15 mouse cellular contexts compared by ENCODE assay signal in genomic region chr8:38861436-38861835, GRCm38 (mm10).
"Had no signal": no experiment of that assay in that cellular context is flagged by ENCODE, and none has a peak within 500 bp of the region (broad histone marks: within the 10 kb centered on the region; RNA-seq: fewer than 3 reads in every experiment).

No protein-coding gene starts in this region.

- H3K4me1 ChIP-seq: kidney, embryonic 15.5 days; limb, embryonic 15.5 days; liver, embryonic 12.5 days; megakaryocyte, embryonic 14.5 days; midbrain, embryonic 15.5 days; neural tube, embryonic 12.5 days had no signal

- H3K27me3 ChIP-seq: kidney, embryonic 15.5 days; limb, embryonic 15.5 days; liver, embryonic 12.5 days; megakaryocyte, embryonic 14.5 days; midbrain, embryonic 15.5 days; neural tube, embryonic 12.5 days had no signal

- DNase-seq: kidney, adult 2 months; kidney, postnatal 14 days; lung, embryonic 14.5 days; lung, postnatal 10 days; right cerebral cortex, postnatal 25 days; thymus, adult 2 months; thymus, postnatal 25 days had no signal

- H3K36me3 ChIP-seq: kidney, embryonic 15.5 days; limb, embryonic 15.5 days; liver, embryonic 12.5 days; midbrain, embryonic 15.5 days; neural tube, embryonic 12.5 days had no signal

- H3K27ac ChIP-seq: kidney, embryonic 15.5 days; limb, embryonic 15.5 days; liver, embryonic 12.5 days; macrophage; midbrain, embryonic 15.5 days; neural tube, embryonic 12.5 days; stomach, postnatal 0 days had no signal

- H3K9me3 ChIP-seq: kidney, embryonic 15.5 days; limb, embryonic 15.5 days; liver, embryonic 12.5 days; megakaryocyte, embryonic 14.5 days; midbrain, embryonic 15.5 days; neural tube, embryonic 12.5 days had no signal

- H3K4me3 ChIP-seq: kidney, embryonic 15.5 days; limb, embryonic 15.5 days; liver, embryonic 12.5 days; megakaryocyte, embryonic 14.5 days; midbrain, embryonic 15.5 days; neural tube, embryonic 12.5 days had no signal
